Mouse (Mus musculus) retina, adult 2 months (tissue): ENCODE measurements around the gene Gna12.

ENCODE experiments used
- DNase-seq: peaks from one replicate; pipeline ENCODE4 v3.0.0-alpha.2; 2012; ENCODE audit warnings: low read depth, low spot score

The Gna12 gene

DNA sequence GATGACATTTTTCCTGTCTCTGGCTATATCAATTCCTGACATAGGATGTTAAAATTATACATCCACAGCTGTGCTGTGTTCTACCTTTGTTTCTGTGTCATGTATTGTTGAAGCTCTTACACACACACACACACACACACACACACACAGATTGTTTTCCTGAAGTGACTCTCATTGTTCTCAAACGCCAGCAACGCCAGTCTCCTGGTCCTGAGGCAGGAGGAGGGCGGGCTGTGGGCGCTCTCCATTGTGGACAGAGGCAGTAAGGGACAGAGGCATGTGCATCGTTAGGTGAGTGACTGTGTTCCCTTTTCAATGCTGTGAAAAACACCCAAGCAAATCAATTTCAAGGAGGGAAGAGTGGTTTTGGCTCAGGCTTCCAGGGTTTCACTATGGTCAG, 77.0 kb downstream of the Gna12 start:
- DNase-seq: no peak

DNA sequence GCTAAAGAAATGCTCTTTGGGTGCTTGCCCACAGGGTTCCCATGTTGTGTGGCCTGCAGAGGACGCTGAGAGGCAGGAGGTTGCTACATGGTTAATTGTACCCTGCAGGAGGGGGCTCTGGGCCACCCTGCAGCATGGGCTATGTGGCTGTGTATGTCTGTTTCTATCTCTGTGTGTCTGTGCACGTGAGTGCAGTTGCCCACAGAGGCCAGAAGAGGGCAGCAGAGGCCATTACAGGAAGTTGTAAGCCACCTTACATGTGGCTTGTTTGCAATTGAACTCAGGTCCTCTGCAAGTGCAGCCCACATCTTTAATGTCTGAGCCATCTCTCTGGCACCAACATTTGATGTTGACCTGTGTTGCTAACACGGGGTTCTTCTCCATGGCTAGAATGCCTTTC, 77.6 kb downstream of the Gna12 start:
- no peak for DNase-seq

DNA sequence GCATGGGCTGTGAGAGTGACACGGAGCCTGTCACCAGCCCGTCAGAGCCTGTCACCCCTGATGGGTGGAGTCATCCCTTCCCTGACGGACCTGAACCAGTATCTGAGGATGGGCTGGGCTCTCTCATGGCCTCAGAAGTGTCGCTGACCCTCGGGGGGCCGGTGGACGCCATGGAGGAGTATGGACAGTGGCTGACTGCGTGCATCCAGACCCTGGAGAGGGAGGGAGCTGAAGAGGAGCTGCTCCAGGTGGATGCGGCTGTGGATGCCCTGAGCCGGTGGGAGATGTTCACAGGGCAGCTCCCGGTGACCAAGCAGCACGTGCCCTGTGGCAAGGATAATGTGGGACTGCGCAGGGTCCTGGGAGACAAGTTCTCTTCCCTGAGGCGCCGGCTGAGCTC, 78.2 kb downstream of the Gna12 start:
- DNase-seq: no peak

DNA sequence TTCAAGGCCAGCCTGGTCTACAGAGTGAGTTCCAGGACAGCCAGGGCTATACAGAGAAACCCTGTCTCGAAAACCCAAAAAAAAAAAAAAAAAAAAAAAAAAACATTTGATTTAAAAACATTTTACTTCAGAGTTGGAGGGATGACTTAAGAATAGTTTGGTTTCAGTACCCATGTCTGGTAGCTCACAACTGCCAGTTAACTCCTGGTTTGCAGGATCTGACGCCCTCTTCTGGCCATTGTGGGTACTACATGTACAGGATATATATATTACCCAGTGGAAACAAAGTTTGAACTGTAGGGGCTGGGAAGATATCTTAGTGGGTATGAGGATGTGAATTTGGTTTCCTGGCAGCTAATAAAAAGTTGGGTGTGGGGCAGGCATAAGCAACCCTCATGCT, 79.3 kb downstream of the Gna12 start:
- DNase-seq: no peak

DNA sequence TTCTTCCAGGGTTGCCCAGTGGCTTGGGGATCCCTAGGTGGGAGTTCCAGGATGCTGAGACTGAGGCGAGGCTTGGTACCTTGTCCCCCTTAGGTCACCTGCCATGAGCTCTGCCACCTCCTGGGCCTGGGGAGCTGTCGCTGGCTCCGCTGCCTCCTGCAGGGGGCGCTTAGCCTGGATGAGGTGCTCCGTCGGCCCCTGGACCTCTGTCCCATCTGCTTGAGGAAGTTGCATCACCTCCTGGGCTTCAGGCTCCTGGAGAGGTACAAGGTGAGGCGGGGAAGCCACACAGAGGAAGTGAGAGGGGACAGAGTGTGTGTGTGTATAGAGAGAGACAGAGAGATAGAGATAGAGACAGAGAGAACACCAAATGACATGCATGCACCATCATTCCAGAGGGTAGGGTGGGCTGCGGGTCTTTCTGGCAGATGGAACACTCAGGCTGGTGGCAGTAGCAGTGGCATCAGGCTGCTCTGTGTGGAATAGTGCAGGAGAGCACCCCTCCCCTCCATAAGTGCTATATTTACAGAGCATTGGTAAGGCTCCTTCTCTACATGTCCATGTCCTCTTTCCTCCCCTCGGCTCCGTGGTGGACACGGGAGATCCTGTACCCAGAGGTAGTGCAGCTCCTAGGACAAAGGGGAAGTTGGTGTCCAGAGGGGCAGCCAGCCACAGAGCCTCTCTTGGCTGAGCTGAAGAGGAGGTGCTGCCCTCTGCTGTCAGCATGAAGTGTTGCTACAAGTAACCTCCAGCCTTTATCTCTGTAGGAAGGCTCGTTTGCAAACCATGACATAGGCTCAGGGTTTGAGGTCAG, 81.0 kb downstream of the Gna12 start:
- peak; percentile 42 for DNase-seq

DNA sequence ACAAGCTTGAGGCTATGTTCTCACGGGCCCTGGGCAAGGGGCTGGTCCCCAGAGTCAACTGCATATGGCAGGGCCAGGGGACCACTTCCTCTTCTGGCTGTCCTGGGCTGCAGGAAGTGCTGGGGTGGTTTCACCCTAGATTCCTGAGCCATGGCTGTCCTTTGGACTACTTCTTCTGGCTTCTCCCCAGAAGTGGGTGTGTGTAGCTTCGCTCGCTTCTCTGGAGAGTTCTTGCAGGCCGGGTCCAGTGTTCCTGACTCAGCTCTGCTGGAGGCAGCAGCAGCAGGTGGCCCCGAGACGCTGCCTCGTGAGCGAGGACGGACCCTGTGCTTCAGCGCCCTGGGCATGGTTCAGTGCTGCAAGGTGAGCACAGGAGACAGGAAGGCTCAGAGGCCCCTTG, 81.8 kb downstream of the Gna12 start:
- no peak for DNase-seq

DNA sequence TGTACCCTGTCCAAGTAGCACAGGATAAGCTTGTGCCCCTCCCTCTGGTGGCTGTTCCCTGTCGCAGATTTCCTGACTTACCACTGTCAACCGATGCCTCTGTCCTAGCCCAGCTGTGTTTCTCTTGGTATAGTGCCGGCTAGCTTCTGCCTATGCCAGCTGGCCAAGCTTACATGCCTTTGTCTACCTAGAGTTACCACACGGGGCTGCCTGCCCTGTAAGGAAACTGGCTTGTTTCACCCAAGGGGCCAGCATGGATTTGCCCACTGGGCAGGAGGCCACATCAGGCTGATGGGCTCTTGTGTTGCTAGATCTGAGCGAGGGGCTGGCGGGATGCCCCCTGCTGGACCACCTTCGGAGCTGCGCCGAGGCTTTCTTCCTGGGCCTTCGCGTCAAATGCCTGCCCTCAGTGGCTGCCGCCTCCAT, 86.5 kb downstream of the Gna12 start:
- no peak for DNase-seq

DNA sequence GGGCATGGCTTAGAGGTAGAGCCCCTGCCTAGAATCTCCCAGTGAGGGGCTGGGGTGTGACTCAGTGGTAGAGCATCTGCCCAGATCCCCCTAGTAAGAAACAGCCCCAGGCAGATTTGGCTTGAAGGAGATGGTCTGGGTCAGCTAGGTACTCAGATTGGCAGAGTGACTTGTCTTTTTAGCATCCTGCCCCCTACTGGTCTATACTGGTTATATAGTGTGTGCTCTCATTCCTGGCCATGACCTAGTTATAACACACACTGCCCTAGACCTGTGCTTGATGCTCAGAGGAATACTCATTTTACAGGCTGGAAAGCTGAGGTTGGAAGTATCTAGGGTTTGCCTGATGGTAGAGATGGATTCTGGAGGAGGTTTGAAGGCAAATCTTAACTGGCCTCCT, 88.4 kb downstream of the Gna12 start:
- no peak for DNase-seq

DNA sequence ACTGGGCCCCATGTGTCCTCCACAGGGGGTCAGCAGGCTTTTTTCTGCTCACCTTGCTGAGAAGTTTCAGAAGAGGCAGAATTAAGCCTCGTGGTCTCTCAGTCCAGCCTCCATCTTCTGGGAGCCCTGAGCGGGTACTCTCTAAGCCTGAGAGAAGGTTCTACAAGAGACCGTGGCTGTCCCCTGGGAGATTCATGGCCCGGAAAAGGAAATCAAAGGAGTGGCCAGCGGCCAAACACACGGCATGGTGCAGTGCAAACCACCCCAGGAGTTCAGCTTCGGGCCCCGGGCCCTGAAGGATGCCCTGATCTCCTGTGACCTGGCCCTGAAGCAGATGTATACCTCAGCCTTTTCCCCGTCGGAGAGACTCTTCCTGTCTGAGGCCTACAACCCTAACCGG, 89.2 kb downstream of the Gna12 start:
- DNase-seq: no peak

DNA sequence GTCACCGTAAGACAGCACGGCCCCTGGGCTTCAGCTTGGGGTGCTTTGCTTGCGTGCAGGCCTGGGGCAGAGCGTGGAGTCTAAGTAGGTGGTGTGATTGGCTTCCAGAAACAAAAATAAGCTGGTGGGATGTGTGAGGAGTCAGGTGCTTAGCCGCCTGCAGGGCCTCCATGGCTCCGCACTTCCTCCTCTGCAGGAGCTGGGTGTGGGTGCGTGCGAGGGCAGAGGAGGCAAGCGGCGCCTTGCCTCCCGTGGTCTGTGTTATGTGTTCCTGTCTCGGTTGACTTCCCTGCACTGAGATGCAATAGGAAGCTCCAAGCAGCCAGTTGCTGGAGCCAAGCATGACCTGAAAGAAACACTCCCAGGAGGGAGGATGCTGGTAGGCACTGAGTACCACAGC, 90.4 kb downstream of the Gna12 start:
- no peak for DNase-seq

DNA sequence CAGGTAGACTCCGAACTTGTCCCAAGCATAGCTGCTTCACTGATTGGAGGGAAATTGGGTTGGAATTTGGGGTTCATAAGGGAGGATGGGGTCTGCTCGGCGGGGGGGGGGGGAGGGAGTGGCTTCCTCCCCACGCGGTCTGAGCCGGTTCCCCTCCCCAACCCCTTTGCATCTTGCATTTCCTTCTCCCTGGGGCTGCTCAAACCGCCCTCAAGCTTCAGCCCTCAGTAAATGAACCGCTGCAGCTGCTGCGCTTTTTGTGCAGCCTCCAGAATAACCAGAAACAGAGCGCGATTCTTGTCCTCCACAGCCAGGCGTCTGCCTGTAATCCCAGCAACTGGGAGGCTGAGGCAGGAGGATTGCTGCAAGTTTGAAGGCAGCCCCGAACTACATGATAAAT, 94.1 kb downstream of the Gna12 start:
- DNase-seq: no peak

DNA sequence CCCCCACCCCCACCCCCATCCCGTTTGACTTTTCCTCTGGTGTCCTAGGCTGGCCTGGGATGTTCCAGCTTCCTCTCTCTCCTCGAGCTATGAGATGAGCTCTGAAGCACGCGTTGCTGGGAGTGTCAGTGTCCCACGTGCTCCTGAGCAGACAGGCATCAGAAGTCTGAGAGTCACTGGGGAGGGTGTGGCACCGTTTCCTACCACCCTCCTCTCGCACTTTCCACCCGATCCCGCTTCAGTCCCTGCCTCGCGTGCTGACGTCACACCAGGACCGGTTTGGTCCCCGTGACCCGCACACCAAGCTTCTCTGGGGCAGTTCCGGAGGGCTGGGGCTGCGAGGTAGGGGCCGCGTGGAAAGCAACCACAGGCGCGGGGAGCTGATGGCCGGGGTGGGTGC, 94.9 kb downstream of the Gna12 start:
- DNase-seq: no peak

DNA sequence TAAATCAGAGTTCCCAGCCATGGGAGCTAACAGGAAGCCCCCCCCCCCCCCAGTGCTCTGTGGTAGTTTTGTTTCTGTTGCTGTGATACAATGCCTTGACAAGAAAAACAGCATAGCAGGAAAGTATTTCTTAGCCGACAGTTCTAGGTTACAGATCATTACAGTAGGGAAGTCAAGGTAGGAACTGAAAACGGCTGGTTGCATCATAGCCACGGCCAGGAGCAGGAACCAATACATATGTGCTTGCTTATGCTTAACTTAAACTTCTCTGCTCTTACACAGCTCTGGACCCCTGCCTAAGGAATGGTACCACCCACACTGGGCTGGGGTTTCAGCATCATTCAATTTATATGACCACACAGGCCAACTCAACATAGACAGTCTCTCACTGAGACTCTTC, 96.9 kb downstream of the Gna12 start:
- no peak for DNase-seq

DNA sequence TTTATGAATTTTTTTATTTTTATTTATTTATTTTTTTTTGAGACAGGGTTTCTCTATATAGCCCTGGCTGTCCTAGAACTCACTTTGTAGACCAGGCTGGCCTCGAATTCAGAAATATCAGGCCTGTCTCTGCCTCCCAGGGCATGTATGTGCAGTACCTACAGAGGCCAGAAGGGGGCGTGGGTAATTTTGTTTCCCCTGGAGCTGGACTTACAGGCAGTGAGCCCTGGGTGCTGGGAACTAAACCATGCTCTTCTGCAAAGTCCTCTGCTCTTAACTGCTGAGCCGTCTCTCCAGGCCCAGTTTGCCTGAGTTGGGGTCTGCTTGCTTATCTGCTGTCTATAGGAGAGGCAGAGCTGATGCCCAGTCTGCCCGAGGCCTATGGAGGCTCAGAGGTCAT, 98.0 kb downstream of the Gna12 start:
- no peak for DNase-seq

DNA sequence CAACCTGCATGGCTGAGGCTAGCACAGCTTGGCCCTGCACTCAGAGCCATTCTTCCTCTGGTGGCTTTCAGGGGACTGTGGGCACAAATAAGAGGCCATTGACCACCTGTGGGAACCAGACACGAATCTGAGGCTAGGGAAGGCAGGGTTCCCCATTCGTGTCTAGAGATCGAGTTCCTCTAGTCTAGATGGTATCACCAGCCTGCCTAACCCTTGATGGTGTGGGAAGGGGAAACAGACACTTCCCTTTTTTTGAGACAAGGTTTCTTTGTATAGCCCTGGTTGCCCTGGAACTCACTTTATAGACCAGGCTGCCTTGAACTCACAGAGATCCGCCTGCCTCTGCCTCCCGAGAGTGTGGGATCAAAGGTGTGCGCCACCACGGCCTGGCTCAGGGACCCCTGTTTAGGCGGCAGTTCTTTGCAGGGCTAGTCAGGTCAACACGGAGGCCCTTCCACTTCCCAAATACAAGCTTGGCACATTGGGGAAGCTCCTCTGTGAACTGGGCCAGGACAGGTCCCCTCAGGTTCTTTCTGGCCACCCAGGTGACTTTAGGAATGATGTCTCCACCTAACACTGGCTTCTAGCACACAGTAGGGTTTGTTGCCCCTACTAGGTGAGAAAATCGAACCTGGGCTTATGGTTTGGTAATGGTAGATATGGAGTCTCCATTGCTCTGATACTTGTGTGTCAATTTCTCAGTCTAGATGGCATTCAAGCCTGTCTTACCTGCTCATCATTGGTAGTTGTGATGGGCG, 99.0 kb downstream of the Gna12 start:
- no peak for DNase-seq

DNA sequence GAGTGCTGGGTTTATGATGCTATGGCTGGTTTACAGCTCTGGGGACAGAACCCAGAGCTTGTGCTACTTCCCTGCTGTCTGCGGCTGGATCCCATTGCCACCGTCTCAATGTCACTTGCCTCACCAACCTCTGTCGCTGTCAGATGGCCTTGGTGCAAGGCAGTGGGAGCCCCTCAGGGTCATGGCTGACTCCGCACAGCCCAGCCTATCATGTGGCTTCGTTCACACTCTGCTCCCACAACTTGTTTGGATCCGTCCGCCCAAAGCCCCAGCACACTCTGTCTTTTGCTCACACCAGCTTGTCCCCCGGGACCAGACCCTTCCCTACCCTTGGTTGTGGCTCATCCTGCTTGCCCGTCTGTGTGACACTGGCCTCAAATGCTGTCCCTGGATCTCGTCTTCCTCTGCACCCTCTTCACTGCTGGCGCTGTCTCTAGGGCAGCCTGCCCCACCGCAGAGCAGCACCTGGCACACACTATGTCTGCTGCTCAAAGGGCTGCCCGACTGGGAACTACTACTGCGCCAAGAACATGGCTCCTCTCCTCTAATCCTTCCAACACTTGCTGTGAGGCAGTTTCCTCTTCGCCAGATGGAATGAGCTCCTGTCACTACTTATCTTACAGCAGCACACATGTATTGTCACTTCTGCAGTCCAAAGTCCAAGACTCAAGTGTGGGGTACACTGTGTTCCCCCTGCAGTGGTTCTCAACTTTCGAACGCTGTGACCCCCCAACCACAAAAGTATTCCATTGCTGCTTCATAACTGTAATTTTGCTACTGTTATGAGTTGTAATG, 103.1 kb downstream of the Gna12 start:
- DNase-seq: no peak

DNA sequence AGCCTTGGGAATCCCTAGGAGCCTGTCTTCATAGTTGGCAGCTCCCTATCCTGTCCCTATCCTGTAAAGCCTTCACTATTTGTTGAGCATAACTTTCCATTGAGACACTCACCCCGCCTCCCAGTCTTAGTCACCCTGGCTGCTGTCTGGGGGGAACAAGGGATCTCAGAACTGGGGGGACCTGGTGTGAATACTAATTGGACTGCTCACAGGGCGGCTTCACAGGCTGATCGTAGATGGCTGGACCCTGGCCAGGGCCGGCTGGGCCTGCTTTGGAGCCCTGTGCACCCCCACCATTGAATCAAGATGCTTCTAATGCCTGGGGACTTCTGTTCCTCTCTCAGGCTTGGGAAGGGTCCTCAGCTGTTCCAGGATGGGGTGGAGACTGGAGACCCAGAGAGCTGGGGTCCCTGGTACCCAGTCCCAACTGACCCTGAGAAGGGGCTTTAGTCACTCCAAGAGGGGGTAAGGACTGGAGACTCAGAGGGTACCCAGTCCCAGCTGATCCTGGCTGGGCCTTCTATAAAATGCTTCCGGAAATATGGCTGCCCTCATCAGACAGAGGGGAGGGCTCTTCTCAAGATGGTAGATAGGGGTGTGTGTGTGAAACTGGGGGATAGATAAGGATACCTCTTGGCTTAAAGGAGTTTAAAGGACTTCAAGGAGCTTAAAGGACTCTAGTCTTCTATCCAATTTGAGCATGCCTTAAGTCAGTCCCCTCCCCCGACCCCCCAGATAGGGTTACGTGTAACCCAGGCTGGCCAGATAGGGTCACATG, 104.0 kb downstream of the Gna12 start:
- no peak for DNase-seq

DNA sequence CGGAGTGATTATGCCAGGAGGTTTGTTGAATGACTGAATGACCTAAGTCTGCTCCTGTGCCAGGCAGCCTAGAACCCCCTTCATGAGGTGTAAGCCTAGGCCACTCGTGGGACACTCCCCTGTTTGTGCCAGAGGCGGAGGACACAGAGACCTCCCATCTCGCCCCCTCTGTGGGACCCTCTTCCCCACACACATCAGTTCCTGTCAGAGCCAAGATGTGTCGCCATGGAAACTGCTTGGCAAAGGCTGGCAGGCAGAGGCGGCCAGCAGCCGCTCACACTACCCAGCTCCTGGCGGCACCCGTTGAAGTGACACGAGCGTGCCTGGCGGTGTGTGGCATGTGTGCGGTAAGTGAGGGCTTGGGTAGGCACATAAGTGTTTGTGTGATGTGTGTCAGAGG, 106.4 kb downstream of the Gna12 start, which contains the start of gene Amz1:
Gene Amz1 (plus strand): TSS at position 306 of the 400 bp plus-strand sequence.
- DNase-seq: no peak

DNA sequence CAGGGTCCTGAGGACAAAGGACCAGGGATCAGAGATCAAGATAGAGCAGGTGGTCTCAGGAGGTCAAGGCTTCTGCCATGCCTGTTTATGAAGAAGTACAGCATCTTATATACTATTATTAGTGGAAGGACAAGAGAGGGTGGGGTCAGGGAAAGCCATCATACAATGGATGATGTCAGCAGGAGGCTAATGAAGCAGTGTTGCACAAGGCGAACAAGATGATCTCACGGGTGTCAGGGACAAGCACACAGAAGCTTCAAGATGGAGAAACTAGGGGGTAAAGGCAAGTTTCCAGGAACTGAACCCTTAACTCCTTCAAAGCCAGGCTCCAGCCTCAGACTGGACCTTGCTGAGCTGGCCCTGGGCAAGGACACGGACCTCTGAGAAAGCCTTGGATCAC, 108.1 kb downstream of the Gna12 start:
- no peak for DNase-seq

DNA sequence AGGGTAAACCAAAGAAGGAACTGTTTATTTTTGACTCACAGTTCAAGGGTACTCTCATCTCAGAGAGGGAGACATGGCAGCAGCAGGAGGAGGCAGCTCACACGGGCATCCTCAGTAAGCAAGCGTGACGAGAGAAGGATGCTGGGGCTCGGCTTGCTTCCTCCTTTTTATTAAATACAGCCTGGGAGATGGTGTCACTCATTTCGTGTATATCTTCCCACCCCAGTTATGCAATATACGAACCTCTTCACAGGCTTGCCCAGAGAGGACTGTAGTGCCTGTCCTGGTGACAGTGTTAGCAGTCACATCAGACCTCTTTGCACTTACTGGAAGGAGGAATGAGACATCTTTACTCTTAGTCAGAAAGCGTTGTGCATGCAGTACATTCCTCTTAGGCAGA, 109.5 kb downstream of the Gna12 start:
- DNase-seq: no peak

DNA sequence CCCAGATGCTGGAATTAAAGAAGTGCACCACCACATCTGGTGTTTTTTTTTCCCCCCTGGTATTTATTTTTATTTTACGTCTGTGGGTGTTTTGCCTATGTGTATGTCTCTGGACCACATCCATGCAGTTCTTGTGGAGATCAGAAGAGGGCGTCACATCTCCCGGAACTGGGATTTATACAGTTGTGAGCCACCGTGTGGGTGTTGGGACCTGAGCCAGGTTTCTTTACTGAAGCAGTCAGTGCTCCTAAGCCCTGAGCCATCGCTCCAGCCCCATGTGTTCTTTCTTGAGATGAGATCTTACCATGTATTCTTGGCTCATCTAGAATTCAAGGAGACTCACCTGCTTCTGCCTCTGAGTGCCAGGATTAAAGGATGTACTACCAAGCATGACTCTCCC, 119.2 kb downstream of the Gna12 start:
- no peak for DNase-seq

DNA sequence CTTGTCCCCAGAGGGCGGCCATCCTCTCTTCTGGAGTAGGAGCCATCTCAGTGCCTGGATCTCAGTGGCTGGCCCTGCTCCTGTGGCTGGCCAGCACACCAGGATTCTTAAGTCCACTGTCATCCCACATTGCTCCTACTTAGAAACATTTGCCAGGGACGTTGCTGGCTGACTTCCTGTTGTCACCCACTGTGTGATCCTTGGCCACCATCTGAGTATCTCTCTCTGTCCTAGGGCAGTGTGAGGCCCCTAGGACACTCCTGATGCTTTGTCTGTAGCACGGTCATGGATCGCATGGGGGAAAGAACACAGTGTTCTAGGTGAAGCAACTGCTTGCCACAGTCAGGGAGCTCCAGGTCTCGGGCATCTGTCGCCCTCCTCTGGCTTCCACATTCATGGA, 119.9 kb downstream of the Gna12 start:
- no peak for DNase-seq
